Mouse (Mus musculus) T-helper 17 cell (primary cell): ENCODE data around the gene Atp6v1fnb.

Source experiments
- in situ Hi-C, 2 experiments: fragments of 300-600 bp; cut with MboI, MseI; formaldehyde crosslinking; loops; 1 replicate in 1 of 2; 2 replicates in 1 of 2; pipeline ENCODE4 v1.15.1; 2025; ENCODE audit warnings: high pct_unique_total_duplicates in 2 of 2

The Atp6v1fnb gene

GRCm38 (mm10) chr6:29522626-29523300, 51.5 kb downstream of the Atp6v1fnb start:
- in situ Hi-C loops = no loop called here
